Mouse (Mus musculus) forebrain, embryonic 10.5 days (tissue): ENCODE measurements around the gene Gm47959. TPM values are rescaled to one million over a fixed set of nuclear protein-coding genes. Genes with fewer than 3 reads are reported as not detected.

Experiments used
- DNase-seq: peaks from one replicate; pipeline ENCODE4 v3.0.0-alpha.2; 2017; ENCODE audit warnings: low spot score; ENCODE audit errors: extremely low spot score
- H3K27ac ChIP-seq: fragments of 300-500 bp; sonication (generic); 2 replicates; pipeline ENCODE4 v1.5.1; 2016; ENCODE audit warnings: mild to moderate bottlenecking
- H3K27me3 ChIP-seq: fragments of 300-500 bp; sonication (generic); 2 replicates; pipeline ENCODE4 v1.6.1; 2016; ENCODE audit warnings: mild to moderate bottlenecking; ENCODE audit not compliant: poor library complexity, severe bottlenecking
- H3K36me3 ChIP-seq: fragments of 300-500 bp; sonication (generic); replicated peaks from 2 replicates; pipeline ENCODE4 v1.6.1; 2016; ENCODE audit warnings: mild to moderate bottlenecking, moderate library complexity
- H3K4me1 ChIP-seq: fragments of 300-500 bp; sonication (generic); 2 replicates; pipeline ENCODE4 v1.6.1; 2016
- H3K4me3 ChIP-seq: fragments of 300-500 bp; sonication (generic); 2 replicates; pipeline ENCODE4 v1.5.1; 2016; ENCODE audit warnings: mild to moderate bottlenecking, moderate library complexity
- H3K9me3 ChIP-seq: fragments of 300-500 bp; sonication (generic); 2 replicates; pipeline ENCODE4 v1.6.1; 2016; ENCODE audit warnings: mild to moderate bottlenecking, moderate library complexity
- WGBS: fragments of 180-500 bp; shearing (Covaris S2); methylation state at CpG from one replicate; pipeline ENCODE4 v1.1.7; 2016; 5-methylcytosine and 5-hydroxymethylcytosine counted together
- polyA plus RNA-seq: library from polyadenylated mRNA; unstranded; fragments of >200 nt; fragmentation: Nextera tagmentation; extraction: Ambion mirVana; gene quantifications from 2 replicates; pipeline ENCODE4 v1.2.1, GENCODE M21; 2016

Gm47959 gene
- polyA plus RNA-seq, 1 experiment from 2014 or later = not detected

- no peaks in the 10 kb centered on the region for H3K9me3 ChIP-seq
- no peak overlapping the region for H3K27ac ChIP-seq
- no peaks in the 10 kb centered on the region for H3K36me3 ChIP-seq
- 85% methylated on average over 3 of the region's 3 CpGs for WGBS
- no peaks in the 10 kb centered on the region for H3K4me1 ChIP-seq
- no peak for DNase-seq
- no peaks in the 10 kb centered on the region for H3K27me3 ChIP-seq
- H3K4me3 ChIP-seq = no peak overlapping the region
These were observed 8.8 kb upstream of the Gm47959 start for GRCm38 (mm10) chr1:82991596-82991995.

GRCm38 (mm10) chr1:82992093-82992492 lies 8.3 kb upstream of the Gm47959 start:
- Histone ChIP-seq H3K27me3 (no peaks in the 10 kb centered on the region), H3K4me1 (no peaks in the 10 kb centered on the region), H3K9me3 (no peaks in the 10 kb centered on the region), H3K4me3 (no peak overlapping the region), H3K36me3 (no peaks in the 10 kb centered on the region), H3K27ac (no peak overlapping the region)
- 90% methylated on average over 6 of the region's 6 CpGs for WGBS
- DNase-seq = no peak

- Histone ChIP-seq H3K4me1 (no peaks in the 10 kb centered on the region), H3K36me3 (no peaks in the 10 kb centered on the region), H3K27ac (no peak overlapping the region), H3K9me3 (no peaks in the 10 kb centered on the region), H3K4me3 (no peak overlapping the region), H3K27me3 (no peaks in the 10 kb centered on the region)
- no peak for DNase-seq
- 92% methylated on average over 3 of the region's 3 CpGs for WGBS
These were observed 6.4 kb upstream of the Gm47959 start for GRCm38 (mm10) chr1:82993947-82994346.

GRCm38 (mm10) chr1:83006218-83007179 lies 6.2 kb downstream of the Gm47959 start:
- Histone ChIP-seq H3K9me3 (no peaks in the 10 kb centered on the region), H3K27me3 (no peaks in the 10 kb centered on the region), H3K36me3 (no peaks in the 10 kb centered on the region), H3K4me3 (no peak overlapping the region), H3K4me1 (no peaks in the 10 kb centered on the region), H3K27ac (no peak overlapping the region)
- DNase-seq = no peak
- 85% methylated on average over 8 of the region's 8 CpGs for WGBS

GRCm38 (mm10) chr1:83007471-83007870 lies 7.1 kb downstream of the Gm47959 start:
- Histone ChIP-seq H3K4me1 (no peaks in the 10 kb centered on the region), H3K36me3 (no peaks in the 10 kb centered on the region), H3K27me3 (no peaks in the 10 kb centered on the region), H3K9me3 (no peaks in the 10 kb centered on the region), H3K27ac (no peak overlapping the region), H3K4me3 (no peak overlapping the region)
- WGBS = 85% methylated on average over 6 of the region's 6 CpGs
- no peak for DNase-seq

GRCm38 (mm10) chr1:83014477-83014876 lies 14.1 kb downstream of the Gm47959 start:
- no peak overlapping the region for H3K4me3 ChIP-seq
- no peaks in the 10 kb centered on the region for H3K27me3 ChIP-seq
- DNase-seq = no peak
- no peaks in the 10 kb centered on the region for H3K36me3 ChIP-seq
- no peaks in the 10 kb centered on the region for H3K9me3 ChIP-seq
- no peaks in the 10 kb centered on the region for H3K4me1 ChIP-seq
- no peak overlapping the region for H3K27ac ChIP-seq
- 91% methylated on average over 3 of the region's 3 CpGs for WGBS

- no peak for DNase-seq
- WGBS = 89% methylated on average over 10 of the region's 10 CpGs
- H3K9me3 ChIP-seq = no peaks in the 10 kb centered on the region
- H3K4me3 ChIP-seq = no peak overlapping the region
- H3K4me1 ChIP-seq = no peaks in the 10 kb centered on the region
- H3K27me3 ChIP-seq = no peaks in the 10 kb centered on the region
- H3K27ac ChIP-seq = no peak overlapping the region
- no peaks in the 10 kb centered on the region for H3K36me3 ChIP-seq
These were observed 15.1 kb downstream of the Gm47959 start for GRCm38 (mm10) chr1:83015329-83015879.

GRCm38 (mm10) chr1:83016556-83016955 lies 16.2 kb downstream of the Gm47959 start:
- 78% methylated on average over 1 of the region's 1 CpGs for WGBS
- Histone ChIP-seq H3K36me3 (no peaks in the 10 kb centered on the region), H3K4me1 (no peaks in the 10 kb centered on the region), H3K9me3 (no peaks in the 10 kb centered on the region), H3K27ac (no peak overlapping the region), H3K27me3 (no peaks in the 10 kb centered on the region), H3K4me3 (no peak overlapping the region)
- DNase-seq = no peak

GRCm38 (mm10) chr1:83031950-83032349 lies 31.6 kb downstream of the Gm47959 start:
- peaks cover 5% of the 10 kb centered on the region; the same call in 1 of the 2 replicates for H3K4me1 ChIP-seq
- H3K36me3 ChIP-seq = no peaks in the 10 kb centered on the region
- no peak overlapping the region for H3K4me3 ChIP-seq
- no peak for DNase-seq
- 71% methylated on average over 1 of the region's 1 CpGs for WGBS
- no peak overlapping the region for H3K27ac ChIP-seq
- no peaks in the 10 kb centered on the region for H3K9me3 ChIP-seq
- 0 out of 2 replicates have a peak, but pooled peaks cover 3% of the 10 kb centered on the region for H3K27me3 ChIP-seq

- no peak for DNase-seq
- H3K27me3 ChIP-seq = 0 out of 2 replicates have a peak, but pooled peaks cover 3% of the 10 kb centered on the region
- H3K4me3 ChIP-seq = no peak overlapping the region
- peaks cover 5% of the 10 kb centered on the region; the same call in 1 of the 2 replicates for H3K4me1 ChIP-seq
- no peaks in the 10 kb centered on the region for H3K36me3 ChIP-seq
- H3K9me3 ChIP-seq = no peaks in the 10 kb centered on the region
- 94% methylated on average over 6 of the region's 6 CpGs for WGBS
- H3K27ac ChIP-seq = no peak overlapping the region
These were observed 32.2 kb downstream of the Gm47959 start for GRCm38 (mm10) chr1:83032508-83032907.

GRCm38 (mm10) chr1:83034509-83034908 lies 34.2 kb downstream of the Gm47959 start:
- Histone ChIP-seq H3K27me3 (peaks cover 10% of the 10 kb centered on the region; the same call in 1 of the 2 replicates), H3K4me3 (no peak overlapping the region), H3K27ac (no peak overlapping the region), H3K9me3 (no peaks in the 10 kb centered on the region), H3K36me3 (no peaks in the 10 kb centered on the region), H3K4me1 (peaks cover 16% of the 10 kb centered on the region)
- no peak for DNase-seq
- WGBS = 81% methylated on average over 5 of the region's 5 CpGs

- no peak overlapping the region for H3K4me3 ChIP-seq
- H3K9me3 ChIP-seq = no peaks in the 10 kb centered on the region
- peaks cover 10% of the 10 kb centered on the region; the same call in 1 of the 2 replicates for H3K27me3 ChIP-seq
- WGBS = 59% methylated on average over 11 of the region's 11 CpGs
- no peak for DNase-seq
- H3K4me1 ChIP-seq = peaks cover 16% of the 10 kb centered on the region
- no peak overlapping the region for H3K27ac ChIP-seq
- H3K36me3 ChIP-seq = no peaks in the 10 kb centered on the region
These were observed 36.7 kb downstream of the Gm47959 start for GRCm38 (mm10) chr1:83036892-83037667.
